Mouse (Mus musculus) heart, embryonic 16.5 days (tissue): ENCODE data around the gene Serpine3. TPM values are rescaled to one million over a fixed set of nuclear protein-coding genes. Genes with fewer than 3 reads are reported as not detected.

Experiments
- ATAC-seq: fragments of 200-750 bp; cut with Nextera tagmentation; replicated peaks from 2 replicates; pipeline ENCODE4 v1.8.0; 2017; ENCODE audit warnings: moderate number of reproducible peaks; ENCODE audit not compliant: insufficient read depth, low FRiP score; ENCODE audit errors: extremely low read depth
- H3K27ac ChIP-seq: fragments of 300-500 bp; sonication (generic); 2 replicates; pipeline ENCODE4 v1.5.1; 2014; ENCODE audit warnings: mild to moderate bottlenecking, low read length, control low read depth, moderate library complexity
- H3K27me3 ChIP-seq: fragments of 300-500 bp; sonication (generic); 2 replicates; pipeline ENCODE4 v1.6.1; 2014; ENCODE audit warnings: low read length, mixed read lengths; ENCODE audit not compliant: control insufficient read depth, insufficient read depth
- H3K36me3 ChIP-seq: fragments of 300-500 bp; sonication (generic); 2 replicates; pipeline ENCODE4 v1.6.1; 2014; ENCODE audit not compliant: control insufficient read depth, insufficient read depth
- H3K4me1 ChIP-seq: fragments of 300-500 bp; sonication (generic); 2 replicates; pipeline ENCODE4 v1.6.1; 2014; ENCODE audit warnings: low read length, mixed read lengths; ENCODE audit not compliant: control insufficient read depth, insufficient read depth
- H3K4me2 ChIP-seq: fragments of 300-500 bp; sonication (generic); 2 replicates; pipeline ENCODE4 v1.6.1; 2014; ENCODE audit warnings: low read depth, mild to moderate bottlenecking, control low read depth, low read length
- H3K4me3 ChIP-seq: fragments of 300-500 bp; sonication (generic); 2 replicates; pipeline ENCODE4 v1.5.1; 2014; ENCODE audit warnings: mild to moderate bottlenecking, control low read depth, low read length
- H3K9ac ChIP-seq: fragments of 300-500 bp; sonication (generic); 2 replicates; pipeline ENCODE4 v1.6.1; 2014; ENCODE audit warnings: low read length, control low read depth
- H3K9me3 ChIP-seq: fragments of 300-500 bp; sonication (generic); replicated peaks from 2 replicates; pipeline ENCODE4 v1.6.1; 2016; ENCODE audit warnings: low read length; ENCODE audit not compliant: control insufficient read depth
- WGBS: fragments of 180-500 bp; shearing (Covaris S2); extraction: QIAGEN DNeasy Blood & Tissue Kit; methylation state at CpG from one replicate; pipeline ENCODE4 v1.1.7; 2014; 5-methylcytosine and 5-hydroxymethylcytosine counted together
- polyA plus RNA-seq: library from polyadenylated mRNA; unstranded; fragments of >200 nt; fragmentation: Nextera tagmentation; extraction: Ambion mirVana; gene quantifications from 2 replicates; pipeline ENCODE4 v1.2.1, GENCODE M21; 2015

Gene Serpine3
- polyA plus RNA-seq, 1 experiment from 2014 or later: not detected

DNA sequence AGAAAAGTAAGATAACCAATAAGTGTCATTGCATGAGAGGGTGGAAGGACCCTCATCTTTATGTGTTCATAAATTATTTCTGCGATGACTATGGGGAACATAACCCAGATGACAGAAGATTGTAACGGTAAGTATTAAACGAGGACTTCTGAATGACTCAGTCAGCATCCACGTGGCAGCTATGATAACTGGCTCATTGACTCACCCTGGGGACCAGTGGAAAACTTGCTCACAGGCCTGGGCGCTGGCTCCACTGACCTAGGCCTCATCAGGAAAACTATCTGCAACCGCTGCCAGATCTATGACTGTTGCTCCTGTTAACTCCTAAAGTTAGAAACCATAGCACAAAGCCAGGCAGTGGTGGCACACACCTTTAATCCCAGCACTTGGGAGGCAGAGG lies 15.1 kb upstream of the Serpine3 start:
- 78% methylated on average over 6 of the region's 6 CpGs for WGBS
- Histone ChIP-seq H3K4me1 (no peaks in the 10 kb centered on the region), H3K4me3 (no peak overlapping the region), H3K27me3 (no peaks in the 10 kb centered on the region), H3K4me2 (no peak overlapping the region), H3K36me3 (no peaks in the 10 kb centered on the region), H3K9ac (no peak overlapping the region), H3K9me3 (no peaks in the 10 kb centered on the region), H3K27ac (no peak overlapping the region)
- no peak for ATAC-seq

DNA sequence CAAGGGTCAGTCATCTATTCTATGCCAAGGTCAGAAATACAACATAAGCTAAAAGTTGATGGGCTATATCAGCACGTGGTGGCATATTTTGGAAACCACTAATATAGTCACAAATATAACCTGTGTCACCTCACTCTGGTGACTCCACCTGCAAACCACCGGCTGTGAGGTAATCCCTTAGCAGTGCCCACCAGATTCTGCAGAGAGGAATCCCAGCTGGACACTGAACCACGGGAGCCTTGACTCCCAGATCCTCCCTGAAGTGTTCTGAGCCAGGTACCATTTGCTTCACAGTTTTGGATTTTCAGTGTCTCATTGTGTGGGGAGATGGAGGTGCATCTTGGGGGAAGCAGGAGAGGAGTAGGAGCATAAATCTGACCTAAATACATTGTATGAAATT lies 13.1 kb upstream of the Serpine3 start:
- no peak overlapping the region for H3K4me2 ChIP-seq
- no peaks in the 10 kb centered on the region for H3K36me3 ChIP-seq
- no peak overlapping the region for H3K4me3 ChIP-seq
- 53% methylated on average over 3 of the region's 3 CpGs for WGBS
- no peak overlapping the region for H3K27ac ChIP-seq
- no peaks in the 10 kb centered on the region for H3K27me3 ChIP-seq
- no peak overlapping the region for H3K9ac ChIP-seq
- H3K9me3 ChIP-seq: no peaks in the 10 kb centered on the region
- H3K4me1 ChIP-seq: no peaks in the 10 kb centered on the region
- ATAC-seq: no peak

DNA sequence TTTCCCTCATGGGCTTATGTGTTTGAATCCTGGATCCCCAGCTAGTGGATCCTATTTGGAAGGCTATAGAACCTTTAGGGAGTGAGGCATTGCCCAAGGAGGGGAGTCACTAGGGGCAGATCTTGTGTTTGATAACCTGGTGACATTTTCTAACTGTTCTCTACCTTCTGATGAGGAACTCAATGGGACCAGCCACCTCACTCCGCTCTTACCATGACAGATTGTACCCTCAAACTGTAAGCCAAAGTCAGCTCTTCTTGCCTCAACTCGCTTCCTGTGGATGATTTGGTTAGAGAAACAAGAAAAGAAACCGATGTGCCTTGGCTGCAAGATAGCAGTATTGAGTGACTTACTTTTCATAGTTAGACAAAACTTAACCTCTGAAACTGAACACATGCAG lies 11.7 kb upstream of the Serpine3 start:
- no peaks in the 10 kb centered on the region for H3K27me3 ChIP-seq
- WGBS: 90% methylated on average over 3 of the region's 3 CpGs

GRCm38 (mm10) chr14:62655996-62656395 lies 7.5 kb upstream of the Serpine3 start:
- no peaks in the 10 kb centered on the region for H3K9me3 ChIP-seq
- H3K36me3 ChIP-seq: no peaks in the 10 kb centered on the region
- H3K9ac ChIP-seq: no peak overlapping the region
- H3K4me3 ChIP-seq: no peak overlapping the region
- H3K27ac ChIP-seq: no peak overlapping the region
- WGBS: 77% methylated on average over 7 of the region's 7 CpGs
- no peak for ATAC-seq
- H3K27me3 ChIP-seq: no peaks in the 10 kb centered on the region
- no peaks in the 10 kb centered on the region for H3K4me1 ChIP-seq
- no peak overlapping the region for H3K4me2 ChIP-seq

More for the DNA sequence above, 11.7 kb upstream of the Serpine3 start:
- Histone ChIP-seq H3K4me2 (no peak overlapping the region), H3K4me1 (no peaks in the 10 kb centered on the region), H3K4me3 (no peak overlapping the region), H3K36me3 (no peaks in the 10 kb centered on the region), H3K9me3 (no peaks in the 10 kb centered on the region), H3K9ac (no peak overlapping the region), H3K27ac (no peak overlapping the region)
- ATAC-seq: no peak

GRCm38 (mm10) chr14:62657469-62657868 lies 6.0 kb upstream of the Serpine3 start:
- WGBS: 62% methylated on average over 3 of the region's 3 CpGs
- H3K4me2 ChIP-seq: no peak overlapping the region
- no peak for ATAC-seq

GRCm38 (mm10) chr14:62662381-62662780 lies 1.1 kb upstream of the Serpine3 start:
- no peak overlapping the region for H3K4me2 ChIP-seq
- no peak overlapping the region for H3K4me3 ChIP-seq
- 78% methylated on average over 6 of the region's 6 CpGs for WGBS
- no peaks in the 10 kb centered on the region for H3K27me3 ChIP-seq
- no peaks in the 10 kb centered on the region for H3K4me1 ChIP-seq
- no peak for ATAC-seq
- no peaks in the 10 kb centered on the region for H3K36me3 ChIP-seq
- H3K9ac ChIP-seq: no peak overlapping the region
- H3K9me3 ChIP-seq: no peaks in the 10 kb centered on the region
- H3K27ac ChIP-seq: no peak overlapping the region

More at GRCm38 (mm10) chr14:62657469-62657868, 6.0 kb upstream of the Serpine3 start:
- no peaks in the 10 kb centered on the region for H3K27me3 ChIP-seq
- no peak overlapping the region for H3K4me3 ChIP-seq
- H3K4me1 ChIP-seq: no peaks in the 10 kb centered on the region
- H3K9ac ChIP-seq: no peak overlapping the region
- no peak overlapping the region for H3K27ac ChIP-seq
- no peaks in the 10 kb centered on the region for H3K36me3 ChIP-seq
- H3K9me3 ChIP-seq: no peaks in the 10 kb centered on the region

DNA sequence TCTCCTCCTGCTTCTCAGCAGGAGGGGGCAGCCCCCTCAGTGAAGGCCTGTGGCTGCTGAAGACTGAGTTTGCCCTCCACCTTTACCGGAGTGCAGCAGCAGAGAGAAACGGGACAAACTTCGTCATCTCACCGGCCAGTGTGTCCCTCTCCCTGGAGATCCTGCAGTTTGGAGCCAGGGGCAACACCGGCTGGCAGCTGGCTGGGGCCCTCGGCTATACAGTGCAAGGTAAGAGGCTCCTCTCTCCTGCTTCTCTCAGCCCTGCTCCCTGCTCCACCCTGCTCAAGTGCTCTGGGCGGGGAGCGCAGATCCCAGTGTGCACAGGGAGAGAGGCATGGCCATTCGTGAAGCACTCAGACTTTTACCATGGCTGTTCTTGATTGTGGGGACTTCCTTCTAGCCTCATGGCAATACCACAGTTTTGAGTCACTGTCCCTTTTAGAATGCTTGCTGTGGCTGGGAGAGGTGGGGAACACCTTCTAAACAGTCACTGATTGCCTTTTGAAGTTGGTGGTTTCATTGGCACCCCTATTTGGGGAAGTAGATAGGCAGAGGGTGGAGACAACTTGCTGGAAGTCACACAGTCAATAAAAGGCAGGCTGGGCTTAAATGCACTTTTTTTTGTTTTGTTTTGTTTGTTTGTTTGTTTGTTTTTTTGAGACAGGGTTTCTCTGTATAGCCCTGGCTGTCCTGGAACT lies 1.7 kb downstream of the Serpine3 start:
- no peak overlapping the region for H3K4me3 ChIP-seq
- no peaks in the 10 kb centered on the region for H3K27me3 ChIP-seq
- H3K36me3 ChIP-seq: no peaks in the 10 kb centered on the region
- ATAC-seq: no peak
- no peaks in the 10 kb centered on the region for H3K9me3 ChIP-seq
- no peaks in the 10 kb centered on the region for H3K4me1 ChIP-seq
- H3K9ac ChIP-seq: no peak overlapping the region
- WGBS: 38% methylated on average over 9 of the region's 9 CpGs
- no peak overlapping the region for H3K27ac ChIP-seq
- no peak overlapping the region for H3K4me2 ChIP-seq

GRCm38 (mm10) chr14:62673646-62674045 lies 10.2 kb downstream of the Serpine3 start:
- ATAC-seq: no peak
- Histone ChIP-seq H3K36me3 (no peaks in the 10 kb centered on the region), H3K27ac (no peak overlapping the region), H3K4me2 (no peak overlapping the region), H3K4me1 (no peaks in the 10 kb centered on the region), H3K4me3 (no peak overlapping the region), H3K9ac (no peak overlapping the region), H3K9me3 (no peaks in the 10 kb centered on the region), H3K27me3 (no peaks in the 10 kb centered on the region)
- WGBS: 85% methylated on average over 3 of the region's 3 CpGs

DNA sequence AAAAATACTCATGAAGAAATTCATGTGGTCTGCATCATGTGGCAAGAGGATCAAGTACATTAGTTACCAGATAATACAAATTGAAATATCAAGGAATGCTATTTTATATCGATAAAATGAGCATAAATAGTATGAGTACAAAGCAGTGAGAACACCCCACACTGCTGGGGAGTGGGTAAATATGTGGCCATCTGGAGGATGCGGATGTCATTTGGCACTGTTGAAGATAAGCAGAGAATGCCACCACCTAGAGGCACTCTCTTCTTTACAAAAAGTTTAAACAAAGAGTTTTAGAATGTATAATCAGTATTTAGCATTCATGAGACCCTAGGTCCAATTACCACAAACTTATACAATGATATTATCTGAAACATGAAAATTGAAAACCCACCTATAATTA lies 54.7 kb downstream of the Serpine3 start:
- no peak overlapping the region for H3K27ac ChIP-seq
- peaks cover 15% of the 10 kb centered on the region for H3K36me3 ChIP-seq
- H3K9me3 ChIP-seq: no peaks in the 10 kb centered on the region
- no peak overlapping the region for H3K4me3 ChIP-seq
- peaks cover 2% of the 10 kb centered on the region for H3K4me1 ChIP-seq
- no peak for ATAC-seq
- H3K4me2 ChIP-seq: no peak overlapping the region
- no peaks in the 10 kb centered on the region for H3K27me3 ChIP-seq
- WGBS: 74% methylated on average over 2 of the region's 2 CpGs
- no peak overlapping the region for H3K9ac ChIP-seq
